7 mouse cellular contexts compared by ENCODE assay signal in the genomic region with DNA sequence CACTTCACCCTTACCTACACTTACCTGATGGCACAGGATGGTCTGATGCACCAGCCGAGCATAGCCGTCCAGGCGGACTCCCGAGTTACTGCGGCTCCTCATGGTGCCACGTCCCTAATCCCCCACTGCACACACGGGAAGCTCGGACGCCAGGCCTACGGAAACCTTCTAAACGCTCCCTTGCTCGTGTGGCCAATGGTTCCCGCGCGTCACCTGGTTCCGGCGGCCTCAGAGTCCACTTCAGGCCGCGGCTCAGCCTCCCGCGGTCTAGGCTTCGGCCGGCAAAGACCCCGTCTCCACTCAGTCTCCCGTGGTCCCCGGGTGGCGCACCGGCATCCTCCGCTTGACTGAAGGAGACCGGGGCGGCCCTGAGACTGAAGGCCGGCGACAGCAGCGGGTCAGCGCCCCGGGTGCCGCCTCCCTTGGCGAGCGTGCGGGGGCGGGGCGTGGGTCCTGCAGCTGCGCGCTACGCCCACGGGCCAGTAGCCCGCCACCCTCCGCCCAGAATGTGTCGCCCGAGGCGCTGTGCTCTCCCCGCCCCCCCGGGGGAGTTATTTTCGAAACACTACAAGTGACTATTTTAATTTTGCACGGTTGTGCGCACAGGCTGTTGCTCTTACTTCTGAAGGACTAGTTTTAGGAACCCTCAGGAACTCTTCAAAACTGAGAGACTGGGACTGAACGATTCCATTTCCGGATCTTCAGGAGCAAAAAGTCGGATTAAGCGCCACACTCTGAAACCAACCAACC. TPM values are rescaled to one million over a fixed set of nuclear protein-coding genes. Genes with fewer than 3 reads are reported as not detected.
A peak's percentile ranks its signal among the peaks of the same experiment; 100 is the strongest.
DNase-seq lines count a peak whose midpoint lies in the region; ATAC-seq lines count a peak whose summit lies in the region.

A gene (minus strand): TSS at position 424 of the 750 bp plus-strand sequence.

- intact Hi-C loops in left cerebral cortex, postnatal 4 days (cut with DNase I): no loop called here

- H3K27me3 ChIP-seq in midbrain, embryonic 11.5 days (ENCODE audit: control insufficient read depth, insufficient read depth, low read length): peaks cover 17% of the 10 kb centered on the region

- no peaks in the 10 kb centered on the region for H3K4me1 ChIP-seq in midbrain, embryonic 11.5 days (ENCODE audit: control insufficient read depth, insufficient read depth, low read length)

- peak within 1 kb of the TSS; percentile 53 for H3K4me2 ChIP-seq in midbrain, embryonic 11.5 days

- peak within 1 kb of the TSS; percentile 61 for H3K9ac ChIP-seq in midbrain, embryonic 11.5 days (ENCODE audit: low read length)

- no peaks in the 10 kb centered on the region for H3K36me3 ChIP-seq in midbrain, embryonic 11.5 days (ENCODE audit: control insufficient read depth, insufficient read depth, low read length)

- peak within 1 kb of the TSS; percentile 46 for H3K4me3 ChIP-seq in midbrain, embryonic 11.5 days (ENCODE audit: low read depth, low read length)

- H3K27ac ChIP-seq in midbrain, embryonic 11.5 days (ENCODE audit: low read depth, low read length): no peak within 1 kb of the TSS

- ATAC-seq in midbrain, embryonic 11.5 days (ENCODE audit: low FRiP score): peak; percentile 88

- peak; percentile 90 for DNase-seq in adrenal gland, postnatal 10 days
- DNase-seq in embryo, embryonic 9.5 days (ENCODE audit: extremely low spot score): peak; percentile 45
- peak; percentile 76 to 85 for DNase-seq in gastrocnemius, postnatal 4 days (ENCODE audit: low spot score in 2 of 2)
- DNase-seq in kidney, adult 11 months: peak; percentile 79
- DNase-seq in left cerebral cortex, postnatal 4 days: peak; percentile 66
- DNase-seq in midbrain, embryonic 11.5 days (ENCODE audit: low spot score, missing footprints): peak; percentile 92
- peak; percentile 83 for DNase-seq in skeletal muscle tissue, adult 2 months (ENCODE audit: low read depth, low spot score)

- WGBS in midbrain, embryonic 11.5 days: 20% methylated on average over 58 of the region's 60 CpGs

- no peaks in the 10 kb centered on the region for H3K9me3 ChIP-seq in midbrain, embryonic 11.5 days (ENCODE audit: control insufficient read depth, low read length)

RNA-seq across cellular contexts. Expression of the gene that starts here (rescaled TPM):
- 10 to 100 TPM; 12.0 to 15.8 TPM for total RNA-seq in adrenal gland, postnatal 10 days (2021)
- 10 to 100 TPM; 34.1 to 39.0 TPM for total RNA-seq in gastrocnemius, postnatal 4 days (2021)
- total RNA-seq in left cerebral cortex, postnatal 4 days (2021): 10 to 100 TPM in 1 of 2 experiments, 1 to 10 TPM in 1; 9.3 to 10.0 TPM
- 5.8 and 6.7 TPM in 2 replicates for polyA plus RNA-seq in midbrain, embryonic 11.5 days (2014; fragmentation: Nextera tagmentation; extraction: Ambion mirVana)
